Mouse (Mus musculus) layer of hippocampus, adult 2 months (tissue): ENCODE data around the gene Gmds. TPM values are rescaled to one million over a fixed set of nuclear protein-coding genes. Genes with fewer than 3 reads are reported as not detected.
A peak's percentile ranks its signal among the peaks of the same experiment; 100 is the strongest.

ENCODE experiments used
- DNase-seq, 2 experiments: peaks; one replicate each; pipeline ENCODE4 v3.0.0; 2022; ENCODE audit warnings: low spot score in 2 of 2
- H3K27ac ChIP-seq: fragments of 200-600 bp; 2 replicates; pipeline ENCODE4 v1.8.1; 2022
- H3K4me3 ChIP-seq: fragments of 200-600 bp; 2 replicates; pipeline ENCODE4 v1.8.1; 2022; ENCODE audit warnings: mild to moderate bottlenecking
- CTCF ChIP-seq: fragments of 200-600 bp; conservative IDR thresholded peaks from 2 replicates; pipeline ENCODE4 v1.8.1; 2022; ENCODE audit warnings: antibody characterized with exemption, mild to moderate bottlenecking, moderate library complexity
- total RNA-seq, 2 experiments: library from RNA; stranded (reverse); gene quantifications; 2 replicates each; pipeline ENCODE4 v1.2.3; 2021

The Gmds gene
- total RNA-seq, 2 experiments from 2014 or later = 13.2 to 13.9 TPM

DNA sequence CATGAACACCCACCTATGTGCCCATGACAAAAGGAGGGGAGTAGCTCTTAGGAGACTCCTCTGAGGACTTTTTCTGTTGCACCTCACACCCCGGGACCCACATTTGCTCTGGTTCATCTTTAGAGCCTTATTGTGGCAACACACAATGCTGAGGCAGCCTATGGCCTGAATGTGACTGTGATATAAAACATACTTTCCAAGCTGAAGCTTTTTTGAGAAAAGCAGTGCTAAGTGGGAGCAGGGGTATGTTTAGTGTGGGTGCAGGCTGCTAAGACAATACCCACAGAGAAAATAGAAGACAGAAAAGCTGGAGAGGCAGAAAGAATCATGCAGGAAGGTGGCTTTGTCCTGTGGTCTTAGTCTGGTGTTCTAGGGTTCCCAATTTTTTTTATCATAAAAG, 452.8 kb downstream of the Gmds start:
- Histone ChIP-seq H3K4me3 (no peak overlapping the region), H3K27ac (no peak overlapping the region)
- no peak for DNase-seq
- TF ChIP-seq CTCF = no peak

- DNase-seq = peak; percentile 13 to 39
- Histone ChIP-seq H3K4me3 (no peak overlapping the region), H3K27ac (peak overlapping the region; percentile 57; the same call in 1 of the 2 replicates)
- no peak for TF ChIP-seq CTCF
Observed at GRCm38 (mm10) chr13:31878805-31879477, 459.6 kb downstream of the Gmds start.

DNA sequence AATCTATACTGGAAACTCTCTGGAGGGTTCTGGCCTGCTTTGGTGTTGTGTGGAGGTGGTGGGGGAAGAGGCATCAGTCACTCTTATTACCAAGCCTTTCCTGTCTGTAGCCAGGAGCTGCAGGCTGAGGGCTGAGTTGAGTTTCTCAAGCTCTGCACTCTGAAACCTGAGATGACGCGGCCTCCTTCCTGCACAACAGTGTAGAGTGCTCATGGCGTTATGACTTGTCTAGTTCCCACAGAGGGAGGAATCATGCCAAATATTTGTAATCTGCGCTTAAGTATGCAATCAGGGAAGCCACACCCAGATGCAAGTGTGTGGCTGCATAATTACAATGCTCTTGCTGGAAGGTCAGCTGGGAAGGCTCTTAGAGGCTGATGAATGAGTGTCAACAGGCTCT, 461.5 kb downstream of the Gmds start:
- no peak overlapping the region for H3K27ac ChIP-seq
- no peak for DNase-seq
- no peak for TF ChIP-seq CTCF
- H3K4me3 ChIP-seq = no peak overlapping the region

DNA sequence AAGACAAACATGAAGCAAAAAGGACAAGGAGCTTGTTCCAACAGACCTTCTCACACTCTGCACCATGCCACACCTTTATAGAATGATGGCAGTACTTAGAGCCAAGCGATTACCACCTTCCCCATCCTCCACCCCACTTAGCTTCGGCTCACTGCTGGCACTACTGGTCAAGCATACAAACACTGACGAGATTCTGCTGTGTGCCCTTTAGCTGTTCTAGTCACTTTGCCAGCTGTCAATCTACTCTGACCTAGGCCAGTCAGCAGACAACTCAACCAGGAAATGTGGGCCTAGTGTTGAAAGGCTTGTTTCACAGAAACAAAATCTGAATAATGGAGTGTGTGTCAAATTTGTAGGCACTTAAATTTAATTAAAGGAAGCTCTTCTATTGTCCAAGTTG, 464.1 kb downstream of the Gmds start:
- no peak for DNase-seq
- H3K4me3 ChIP-seq = no peak overlapping the region
- no peak overlapping the region for H3K27ac ChIP-seq
- TF ChIP-seq CTCF = no peak

GRCm38 (mm10) chr13:31873269-31873668, 465.3 kb downstream of the Gmds start:
- Histone ChIP-seq H3K4me3 (no peak overlapping the region), H3K27ac (no peak overlapping the region)
- no peak for TF ChIP-seq CTCF
- DNase-seq = no peak

DNA sequence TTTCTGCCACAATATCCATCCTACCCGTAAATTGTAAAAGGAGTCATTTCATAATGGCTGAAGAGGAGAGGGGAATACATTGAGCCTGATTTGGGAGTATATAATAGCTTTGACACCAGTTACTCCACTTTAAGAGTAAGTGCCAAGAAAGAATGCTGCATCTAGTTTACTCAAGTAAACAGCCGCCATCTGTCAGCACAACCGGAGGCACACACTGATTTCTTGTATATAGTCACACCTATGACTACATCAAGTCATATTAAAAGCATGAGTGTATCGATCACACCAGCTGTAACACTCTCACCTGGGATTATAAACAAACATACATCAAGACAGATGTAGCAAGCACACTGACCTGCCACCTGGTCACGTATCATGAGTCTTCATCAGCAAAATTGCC, 473.8 kb downstream of the Gmds start:
- Histone ChIP-seq H3K27ac (no peak overlapping the region), H3K4me3 (no peak overlapping the region)
- TF ChIP-seq CTCF = no peak
- no peak for DNase-seq

GRCm38 (mm10) chr13:31863461-31863860, 475.1 kb downstream of the Gmds start:
- TF ChIP-seq CTCF = no peak
- no peak overlapping the region for H3K27ac ChIP-seq
- DNase-seq = no peak
- H3K4me3 ChIP-seq = no peak overlapping the region

DNA sequence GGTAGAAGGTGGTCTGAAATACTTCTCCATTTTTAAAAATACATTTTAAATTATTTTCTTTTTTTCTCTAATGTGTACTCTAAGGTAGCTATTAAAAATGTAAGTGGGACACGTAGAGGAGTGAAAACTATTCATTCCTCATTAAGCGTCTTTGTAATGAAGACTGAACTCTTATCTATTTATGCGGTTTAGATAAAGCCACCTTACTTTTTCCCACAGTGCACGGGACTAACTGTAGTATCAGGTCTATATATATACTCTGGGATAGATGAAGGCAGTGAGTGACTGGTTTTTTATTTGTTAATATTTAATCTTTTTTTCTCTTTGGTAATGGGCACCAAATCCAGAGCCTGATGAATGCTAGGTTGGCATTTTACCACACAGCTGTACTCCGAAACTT, 478.3 kb downstream of the Gmds start:
- no peak for DNase-seq
- no peak for TF ChIP-seq CTCF
- no peak overlapping the region for H3K27ac ChIP-seq
- no peak overlapping the region for H3K4me3 ChIP-seq

- H3K4me3 ChIP-seq = no peak overlapping the region
- no peak for TF ChIP-seq CTCF
- no peak overlapping the region for H3K27ac ChIP-seq
- no peak for DNase-seq
Observed at GRCm38 (mm10) chr13:31854000-31854399, 484.5 kb downstream of the Gmds start.

- H3K4me3 ChIP-seq = no peak overlapping the region
- TF ChIP-seq CTCF = no peak
- no peak overlapping the region for H3K27ac ChIP-seq
- no peak for DNase-seq
Observed at GRCm38 (mm10) chr13:31853564-31853963, 485.0 kb downstream of the Gmds start.

DNA sequence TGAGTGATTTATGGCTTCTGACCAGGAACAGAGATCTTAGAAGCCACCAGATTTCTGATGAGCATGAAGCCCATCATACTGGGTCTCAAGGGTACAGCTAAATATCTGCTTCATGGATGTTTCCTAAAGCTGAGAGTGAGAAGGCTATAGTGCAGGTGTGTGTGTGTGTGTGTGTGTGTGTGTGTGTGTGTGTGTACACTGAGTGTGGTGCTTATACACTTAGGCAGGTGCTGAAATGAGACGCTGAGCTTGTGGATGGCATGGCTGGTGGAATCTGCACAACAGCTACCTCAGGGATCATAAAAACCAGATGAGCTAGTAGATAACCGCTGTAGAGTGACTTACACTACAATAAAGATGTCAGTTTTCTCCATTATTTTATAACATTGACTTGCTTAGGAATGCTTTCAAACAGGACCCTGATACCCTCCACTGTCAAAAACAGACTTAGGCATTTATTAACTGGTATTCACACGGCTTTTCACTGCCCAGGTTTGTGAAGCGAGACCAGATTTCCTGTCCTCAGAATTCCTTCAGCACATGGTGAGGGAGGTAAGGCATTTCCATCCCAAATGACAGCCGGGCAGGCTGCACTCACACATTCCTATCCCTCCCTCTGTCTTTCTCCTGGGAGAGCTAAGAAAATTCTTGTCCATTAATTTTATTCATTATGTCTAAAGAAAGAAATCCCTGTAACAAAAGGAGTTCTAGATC, 489.1 kb downstream of the Gmds start:
- DNase-seq = no peak
- H3K4me3 ChIP-seq = no peak overlapping the region
- H3K27ac ChIP-seq = no peak overlapping the region
- TF ChIP-seq CTCF = no peak

DNA sequence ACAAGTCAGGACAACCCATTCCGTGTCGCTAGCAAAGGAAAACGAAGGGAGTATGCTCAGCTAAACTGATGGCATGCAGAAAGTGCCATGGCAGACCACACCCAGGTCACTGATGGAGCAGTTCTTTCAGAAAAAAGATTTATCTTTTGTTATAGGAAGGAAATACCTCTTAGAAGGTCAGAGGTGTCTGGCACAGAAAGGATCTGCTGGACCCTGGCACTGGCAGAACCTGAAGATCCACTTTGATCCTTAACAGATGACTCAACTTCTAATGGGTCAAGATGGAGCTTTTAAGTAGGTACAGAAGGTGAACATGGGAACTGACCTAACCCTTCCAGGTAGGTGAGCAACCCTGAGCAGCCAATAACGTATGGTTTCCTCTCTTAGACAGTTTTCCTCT, 502.7 kb downstream of the Gmds start:
- no peak for DNase-seq
- TF ChIP-seq CTCF = no peak
- no peak overlapping the region for H3K27ac ChIP-seq
- no peak overlapping the region for H3K4me3 ChIP-seq

DNA sequence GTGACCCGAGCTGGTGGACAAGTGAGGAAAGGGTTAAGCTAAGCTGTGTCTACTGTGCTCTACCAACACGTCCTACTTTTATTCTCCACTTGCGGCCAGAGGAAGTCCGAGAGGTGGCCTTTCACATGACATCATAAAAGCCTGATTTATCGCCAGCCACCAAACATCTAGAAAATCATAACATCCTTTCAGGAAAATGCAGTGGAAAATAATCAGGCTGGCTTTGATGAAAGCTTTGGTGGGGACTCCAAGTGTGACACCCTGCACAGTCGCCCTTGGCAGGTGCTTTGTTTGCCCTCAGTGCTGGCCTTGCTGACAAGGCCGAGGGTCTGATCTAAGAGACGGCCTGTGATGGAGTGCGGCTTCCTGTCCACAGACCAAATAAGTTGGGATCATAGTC, 508.2 kb downstream of the Gmds start:
- TF ChIP-seq CTCF = 0 out of 2 replicates have a peak, but pooled peaks have one; percentile 8
- Histone ChIP-seq H3K27ac (peak overlapping the region; percentile 19; the same call in 1 of the 2 replicates), H3K4me3 (no peak overlapping the region)
- DNase-seq = no peak

DNA sequence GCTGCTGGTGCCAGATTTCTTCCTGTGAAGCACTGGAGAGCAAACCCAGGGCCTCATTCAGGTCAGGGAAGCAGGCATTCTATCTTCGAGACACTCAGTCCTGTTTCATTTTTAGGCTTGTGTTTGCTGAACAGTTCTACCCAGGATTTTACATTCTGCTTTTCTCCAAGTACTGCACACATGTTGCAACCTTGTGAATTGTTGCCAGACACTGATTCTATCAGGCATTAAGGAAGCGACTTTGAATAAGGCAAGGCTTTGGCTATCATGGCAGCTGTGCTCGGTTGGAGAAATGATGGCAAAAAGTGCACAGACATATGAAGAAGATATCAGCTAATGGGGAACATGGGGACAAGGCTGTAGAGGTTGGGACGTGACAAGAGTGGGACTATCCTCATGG, 510.1 kb downstream of the Gmds start:
- no peak for DNase-seq
- TF ChIP-seq CTCF = no peak
- no peak overlapping the region for H3K27ac ChIP-seq
- no peak overlapping the region for H3K4me3 ChIP-seq
